20 mouse cellular contexts compared by ENCODE assay signal in the genomic region with DNA sequence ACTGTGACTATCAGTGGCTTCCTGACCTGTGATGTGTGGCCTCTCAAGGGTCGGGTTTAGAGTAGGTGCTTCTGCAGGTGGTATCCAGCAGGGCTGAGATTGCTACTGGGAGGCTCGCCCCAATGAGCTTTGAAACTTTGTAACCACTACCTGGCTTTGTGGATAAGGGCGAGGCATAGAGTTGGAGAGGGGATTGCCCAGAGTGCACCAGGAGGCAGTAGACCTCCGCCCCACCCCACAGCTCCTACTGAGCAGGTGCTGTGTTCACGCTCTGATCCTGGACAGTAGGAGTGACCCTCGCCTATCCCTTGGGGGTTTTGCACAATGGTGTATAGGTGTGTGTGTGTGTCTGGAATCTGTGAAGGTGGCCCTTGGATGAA. TPM values are rescaled to one million over a fixed set of nuclear protein-coding genes. Genes with fewer than 3 reads are reported as not detected.
DNase-seq lines count a peak whose midpoint lies in the region; ATAC-seq lines count a peak whose summit lies in the region.
"Had no signal": no experiment of that assay in that cellular context is flagged by ENCODE, and none has a peak within 500 bp of the region (broad histone marks: within the 10 kb centered on the region; RNA-seq: fewer than 3 reads in every experiment).

No protein-coding gene starts in this region.

- DNase-seq in embryonic facial prominence, embryonic 10.5 days (ENCODE audit: low spot score): no peak
- DNase-seq in forebrain, embryonic 14.5 days (ENCODE audit: low spot score): no peak
- no peak for DNase-seq in urinary bladder, postnatal 4 days (ENCODE audit: low spot score in 2 of 2)
- no peak for DNase-seq in heart, postnatal 25 days (ENCODE audit: low spot score)
- DNase-seq: adrenal gland, postnatal 25 days; cerebellum, adult 2 months; heart, adult 11 months; kidney, postnatal 10 days; thymus, postnatal 14 days had no signal

- no peak overlapping the region for H3K4me3 ChIP-seq in hindbrain, embryonic 12.5 days
- H3K4me3 ChIP-seq in hindbrain, embryonic 16.5 days (ENCODE audit: low read length): no peak overlapping the region
- H3K4me3 ChIP-seq in embryonic facial prominence, embryonic 10.5 days: no peak overlapping the region
- H3K4me3 ChIP-seq in forebrain, embryonic 14.5 days (ENCODE audit: low read depth, low read length): no peak overlapping the region
- H3K4me3 ChIP-seq in midbrain, embryonic 12.5 days: no peak overlapping the region
- H3K4me3 ChIP-seq: embryonic facial prominence, embryonic 13.5 days; layer of hippocampus, adult 2 months; liver, embryonic 15.5 days; myocyte had no signal

- peaks cover 20% of the 10 kb centered on the region for H3K27me3 ChIP-seq in hindbrain, embryonic 12.5 days
- peaks cover 6% of the 10 kb centered on the region; the same call in 1 of the 2 replicates for H3K27me3 ChIP-seq in hindbrain, embryonic 16.5 days (replicated peaks; ENCODE audit: control insufficient read depth, insufficient read depth, low read length)
- H3K27me3 ChIP-seq in embryonic facial prominence, embryonic 10.5 days (replicated peaks; ENCODE audit: low read depth, poor library complexity, severe bottlenecking): no peaks in the 10 kb centered on the region
- H3K27me3 ChIP-seq in forebrain, embryonic 14.5 days (replicated peaks; ENCODE audit: control insufficient read depth, insufficient read depth, low read length): no peaks in the 10 kb centered on the region
- peaks cover 59% of the 10 kb centered on the region for H3K27me3 ChIP-seq in midbrain, embryonic 12.5 days
- H3K27me3 ChIP-seq: embryonic facial prominence, embryonic 13.5 days; liver, embryonic 15.5 days had no signal

- peak overlapping the region; percentile 76 for H3K27ac ChIP-seq in hindbrain, embryonic 12.5 days
- no peak overlapping the region for H3K27ac ChIP-seq in hindbrain, embryonic 16.5 days (ENCODE audit: low read depth, low read length)
- H3K27ac ChIP-seq in embryonic facial prominence, embryonic 10.5 days (replicated peaks): peak overlapping the region; percentile 75
- no peak overlapping the region for H3K27ac ChIP-seq in forebrain, embryonic 14.5 days (ENCODE audit: low read depth, low read length)
- peak overlapping the region; percentile 79 for H3K27ac ChIP-seq in midbrain, embryonic 12.5 days (replicated peaks)
- H3K27ac ChIP-seq: embryonic facial prominence, embryonic 13.5 days; layer of hippocampus, adult 2 months; liver, embryonic 15.5 days had no signal

- H3K4me2 ChIP-seq in hindbrain, embryonic 12.5 days (replicated peaks): no peak overlapping the region; the same call in 1 of the 2 replicates
- H3K4me2 ChIP-seq in hindbrain, embryonic 16.5 days (ENCODE audit: low read length): no peak overlapping the region
- no peak overlapping the region for H3K4me2 ChIP-seq in forebrain, embryonic 14.5 days (ENCODE audit: low read length)
- no peak overlapping the region for H3K4me2 ChIP-seq in midbrain, embryonic 12.5 days (replicated peaks)
- H3K4me2 ChIP-seq: embryonic facial prominence, embryonic 13.5 days; liver, embryonic 15.5 days had no signal

- intact Hi-C loops in heart, postnatal 25 days (cut with DNase I): no loop called here

- WGBS in hindbrain, embryonic 12.5 days: 71% methylated on average over 6 of the region's 6 CpGs
- WGBS in hindbrain, embryonic 16.5 days: 69% methylated on average over 6 of the region's 6 CpGs
- WGBS in embryonic facial prominence, embryonic 10.5 days: 78% methylated on average over 6 of the region's 6 CpGs
- 68% methylated on average over 6 of the region's 6 CpGs for WGBS in forebrain, embryonic 14.5 days
- WGBS in midbrain, embryonic 12.5 days: 71% methylated on average over 6 of the region's 6 CpGs

- no peak for ATAC-seq in hindbrain, embryonic 12.5 days (ENCODE audit: low FRiP score)
- no peak for ATAC-seq in hindbrain, embryonic 16.5 days
- peak; percentile 13; the same call in 1 of the 2 replicates for ATAC-seq in forebrain, embryonic 14.5 days
- ATAC-seq in midbrain, embryonic 12.5 days (ENCODE audit: low FRiP score, low read depth): no peak
- ATAC-seq: inflammation-experienced regulatory T-cells, adult 6 months; lung, postnatal 0 days had no signal

- no peaks in the 10 kb centered on the region for H3K9me3 ChIP-seq in hindbrain, embryonic 12.5 days (replicated peaks)
- no peaks in the 10 kb centered on the region for H3K9me3 ChIP-seq in hindbrain, embryonic 16.5 days (ENCODE audit: control insufficient read depth, low read length)
- H3K9me3 ChIP-seq in embryonic facial prominence, embryonic 10.5 days: no peaks in the 10 kb centered on the region
- no peaks in the 10 kb centered on the region for H3K9me3 ChIP-seq in forebrain, embryonic 14.5 days (replicated peaks; ENCODE audit: control insufficient read depth, low read length)
- no peaks in the 10 kb centered on the region for H3K9me3 ChIP-seq in midbrain, embryonic 12.5 days
- H3K9me3 ChIP-seq: embryonic facial prominence, embryonic 13.5 days; liver, embryonic 15.5 days had no signal

- no peak overlapping the region for H3K9ac ChIP-seq in hindbrain, embryonic 12.5 days
- no peak overlapping the region; the same call in 1 of the 2 replicates for H3K9ac ChIP-seq in hindbrain, embryonic 16.5 days (ENCODE audit: low read depth, low read length)
- H3K9ac ChIP-seq in forebrain, embryonic 14.5 days (ENCODE audit: low read length): no peak overlapping the region
- no peak overlapping the region for H3K9ac ChIP-seq in midbrain, embryonic 12.5 days (replicated peaks)
- H3K9ac ChIP-seq: embryonic facial prominence, embryonic 13.5 days; liver, embryonic 15.5 days had no signal

- H3K4me1 ChIP-seq in hindbrain, embryonic 12.5 days: peaks cover 68% of the 10 kb centered on the region
- H3K4me1 ChIP-seq in hindbrain, embryonic 16.5 days (ENCODE audit: control insufficient read depth, insufficient read depth, low read depth, low read length): peaks cover 13% of the 10 kb centered on the region
- H3K4me1 ChIP-seq in embryonic facial prominence, embryonic 10.5 days: peaks cover 69% of the 10 kb centered on the region
- peaks cover 12% of the 10 kb centered on the region for H3K4me1 ChIP-seq in forebrain, embryonic 14.5 days (ENCODE audit: control insufficient read depth, insufficient read depth, low read length)
- H3K4me1 ChIP-seq in midbrain, embryonic 12.5 days: peaks cover 61% of the 10 kb centered on the region
- H3K4me1 ChIP-seq: liver, embryonic 15.5 days had no signal

- H3K36me3 ChIP-seq in hindbrain, embryonic 12.5 days: no peaks in the 10 kb centered on the region
- no peaks in the 10 kb centered on the region for H3K36me3 ChIP-seq in hindbrain, embryonic 16.5 days (ENCODE audit: control insufficient read depth, insufficient read depth, low read length)
- H3K36me3 ChIP-seq in embryonic facial prominence, embryonic 10.5 days (replicated peaks): peaks cover 56% of the 10 kb centered on the region
- H3K36me3 ChIP-seq in forebrain, embryonic 14.5 days (ENCODE audit: control insufficient read depth, insufficient read depth, low read length): peaks cover 77% of the 10 kb centered on the region
- H3K36me3 ChIP-seq in midbrain, embryonic 12.5 days: 0 out of 2 replicates have a peak, but pooled peaks cover 3% of the 10 kb centered on the region
- H3K36me3 ChIP-seq: liver, embryonic 15.5 days had no signal

RNA-seq across cellular contexts. Expression of gene Kif26a, which starts 18.8 kb away (rescaled TPM):
- 5.0 and 5.1 TPM in 2 replicates for polyA plus RNA-seq in hindbrain, embryonic 12.5 days (2016; fragmentation: Nextera tagmentation; extraction: Ambion mirVana)
- polyA plus RNA-seq in hindbrain, embryonic 16.5 days (2015; fragmentation: Nextera tagmentation; extraction: Ambion mirVana): 2.5 and 3.8 TPM in 2 replicates
- polyA plus RNA-seq in embryonic facial prominence, embryonic 10.5 days (2016; fragmentation: Nextera tagmentation; extraction: Ambion mirVana): 3.3 and 3.4 TPM in 2 replicates
- polyA plus RNA-seq in forebrain, embryonic 14.5 days (2014; fragmentation: Nextera tagmentation; extraction: Ambion mirVana): 11.5 and 12.3 TPM in 2 replicates
- 10.0 and 10.1 TPM in 2 replicates for polyA plus RNA-seq in midbrain, embryonic 12.5 days (2016; fragmentation: Nextera tagmentation; extraction: Ambion mirVana)
- 10 to 100 TPM; 14.3 to 16.6 TPM for total RNA-seq in heart, postnatal 25 days (2021)
- total RNA-seq: megakaryocyte, adult 5-6 weeks had no signal
- polyA plus RNA-seq: inflammation-experienced regulatory T-cells, adult 6 months had no signal

RNA-seq across cellular contexts. Expression of gene Aspg, which starts 58.4 kb away (rescaled TPM):
- polyA plus RNA-seq in hindbrain, embryonic 12.5 days (2016; fragmentation: Nextera tagmentation; extraction: Ambion mirVana): 0.66 and 1.2 TPM in 2 replicates
- polyA plus RNA-seq in hindbrain, embryonic 16.5 days (2015; fragmentation: Nextera tagmentation; extraction: Ambion mirVana): 2.2 and 2.6 TPM in 2 replicates
- polyA plus RNA-seq in embryonic facial prominence, embryonic 10.5 days (2016; fragmentation: Nextera tagmentation; extraction: Ambion mirVana): 2.7 TPM in 2 replicates
- polyA plus RNA-seq in forebrain, embryonic 14.5 days (2014; fragmentation: Nextera tagmentation; extraction: Ambion mirVana): 0.17 and 0.46 TPM in 2 replicates
- polyA plus RNA-seq in midbrain, embryonic 12.5 days (2016; fragmentation: Nextera tagmentation; extraction: Ambion mirVana): 0.51 and 0.56 TPM in 2 replicates
- under 1 TPM; 0.25 to 0.47 TPM for total RNA-seq in heart, postnatal 25 days (2021)
- total RNA-seq: gastrocnemius, adult 18-20 months; megakaryocyte, adult 5-6 weeks had no signal
- polyA plus RNA-seq: inflammation-experienced regulatory T-cells, adult 6 months had no signal

Comparison
In these comparisons a context has a peak if more than half of its experiments do, and no peak if none do; other contexts are left out.
1. H3K27ac ChIP-seq: peak in hindbrain, embryonic 12.5 days (single experiment), embryonic facial prominence, embryonic 10.5 days (single experiment) and midbrain, embryonic 12.5 days (single experiment); none in hindbrain, embryonic 16.5 days (single experiment) and forebrain, embryonic 14.5 days (single experiment).